Mouse (Mus musculus): Measurements from ENCODE around the gene Ceacam9. TPM values are rescaled to one million over a fixed set of nuclear protein-coding genes. Genes with fewer than 3 reads are reported as not detected.

Ceacam9 gene
- total and polyA plus RNA-seq, 3 experiments: not detected

DNA sequence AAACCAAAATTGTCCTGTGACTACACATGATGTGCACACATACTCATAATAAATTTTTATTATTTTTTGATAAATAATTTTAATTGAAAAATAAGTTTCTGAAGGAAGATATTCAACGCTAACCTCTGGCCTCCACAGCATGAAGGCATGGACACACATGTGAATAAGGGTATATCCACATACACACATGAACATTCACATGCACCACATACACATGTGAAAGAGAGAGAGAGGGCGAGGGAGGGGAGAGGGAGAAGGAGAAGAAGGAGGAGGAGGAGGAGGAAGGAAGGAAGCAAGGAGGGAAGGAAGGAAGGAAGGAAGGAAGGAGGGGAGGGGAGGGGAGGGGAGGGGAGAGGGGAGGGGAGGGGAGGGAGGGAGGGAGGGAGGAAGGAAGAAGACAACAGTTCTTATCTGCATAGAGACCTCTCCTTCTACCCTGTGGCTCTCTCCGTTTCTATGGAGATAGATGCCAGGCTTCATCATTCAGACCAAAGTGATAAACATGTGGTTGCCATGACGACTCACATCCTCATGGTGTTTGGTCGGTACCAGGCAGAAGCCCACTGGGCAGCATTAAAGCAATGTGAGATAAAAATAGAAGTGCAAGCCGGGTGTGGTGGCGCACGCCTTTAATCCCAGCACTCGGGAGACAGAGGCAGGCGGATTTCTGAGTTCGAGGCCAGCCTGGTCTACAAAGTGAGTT, 37.3 kb downstream of the Ceacam9 start:
- Histone ChIP-seq H3K36me3 (ENCODE audit: control insufficient read depth in 1 of 2, insufficient read depth in 2 of 2, low read length in 2 of 2) (peaks cover 0 to 6% of the 10 kb centered on the region in 2 experiments; a peak in 2 of 4 replicates), H3K27ac (ENCODE audit: control insufficient read depth, low read depth, low read length) (no peak overlapping the region), H3K4me3 (ENCODE audit: control insufficient read depth in 1 of 2, insufficient read depth in 1 of 2, low read depth in 2 of 2, low read length in 2 of 2) (no peak overlapping the region), H3K4me1 (ENCODE audit: control insufficient read depth in 1 of 2, insufficient read depth in 2 of 2, low read length in 2 of 2) (peaks cover 0 to 10% of the 10 kb centered on the region in 2 experiments; a peak in 3 of 4 replicates), H3K9me3 (replicated peaks; ENCODE audit: insufficient read depth, low read length) (no peaks in the 10 kb centered on the region), H3K9ac (ENCODE audit: control insufficient read depth, low read depth, low read length, poor library complexity, severe bottlenecking) (no peak overlapping the region), H3K79me2 (ENCODE audit: control insufficient read depth, insufficient read depth, low read length, poor library complexity) (no peaks in the 10 kb centered on the region), H3K27me3 (ENCODE audit: control insufficient read depth in 1 of 2, insufficient read depth in 2 of 2, low read length in 2 of 2) (no peaks in the 10 kb centered on the region)
- TF ChIP-seq UBTF (IDR thresholded peaks at IDR 0.05; ENCODE audit: borderline replicate concordance, insufficient read depth, low read depth, low read length): no peak
- TF ChIP-seq RAD21 (IDR thresholded peaks at IDR 0.05; ENCODE audit: low read depth, low read length): no peak
- TF ChIP-seq MYC (IDR thresholded peaks at IDR 0.05; ENCODE audit: low read depth, low read length): no peak
- TF ChIP-seq TCF12 (IDR thresholded peaks at IDR 0.05; ENCODE audit: low read depth, low read length): no peak
- no peak for TF ChIP-seq USF2 (IDR thresholded peaks at IDR 0.05; ENCODE audit: borderline replicate concordance in 1 of 2, insufficient read depth in 1 of 2, low read depth in 1 of 2, low read length in 2 of 2)
- no peak for DNase-seq (ENCODE audit: low read depth, low spot score)

GRCm38 (mm10) chr7:16760292-16760691, 38.6 kb downstream of the Ceacam9 start:
- peak; percentile 62 for DNase-seq (ENCODE audit: low read depth, low spot score)
- Histone ChIP-seq H3K79me2 (ENCODE audit: control insufficient read depth, insufficient read depth, low read length, poor library complexity) (no peaks in the 10 kb centered on the region), H3K9ac (ENCODE audit: control insufficient read depth, low read depth, low read length, poor library complexity, severe bottlenecking) (no peak overlapping the region), H3K4me1 (ENCODE audit: control insufficient read depth in 1 of 2, insufficient read depth in 2 of 2, low read length in 2 of 2) (peaks cover 0 to 7% of the 10 kb centered on the region in 2 experiments; a peak in 3 of 4 replicates), H3K36me3 (ENCODE audit: control insufficient read depth in 1 of 2, insufficient read depth in 2 of 2, low read length in 2 of 2) (peaks cover 0 to 2% of the 10 kb centered on the region in 2 experiments; a peak in 2 of 4 replicates), H3K27ac (ENCODE audit: control insufficient read depth, low read depth, low read length) (no peak overlapping the region), H3K9me3 (replicated peaks; ENCODE audit: insufficient read depth, low read length) (no peaks in the 10 kb centered on the region), H3K27me3 (ENCODE audit: control insufficient read depth in 1 of 2, insufficient read depth in 2 of 2, low read length in 2 of 2) (no peaks in the 10 kb centered on the region), H3K4me3 (ENCODE audit: control insufficient read depth in 1 of 2, insufficient read depth in 1 of 2, low read depth in 2 of 2, low read length in 2 of 2) (no peak overlapping the region)
- TF ChIP-seq GATA1 (IDR thresholded peaks at IDR 0.05; ENCODE audit: low read depth, low read length): no peak
- TF ChIP-seq JUND (IDR thresholded peaks at IDR 0.05; ENCODE audit: low read depth, low read length): no peak
- no peak for TF ChIP-seq KAT2A (conservative IDR thresholded peaks at IDR 0.05; ENCODE audit: low read depth, low read length)
- no peak for TF ChIP-seq UBTF (IDR thresholded peaks at IDR 0.05; ENCODE audit: borderline replicate concordance, insufficient read depth, low read depth, low read length)
- TF ChIP-seq SIN3A (IDR thresholded peaks at IDR 0.05; ENCODE audit: low read length): no peak
- no peak for TF ChIP-seq EP300 (IDR thresholded peaks at IDR 0.05; ENCODE audit: low read depth in 1 of 2, low read length in 2 of 2)

GRCm38 (mm10) chr7:16761005-16761481, 39.3 kb downstream of the Ceacam9 start:
- H3K79me2 ChIP-seq (ENCODE audit: control insufficient read depth, insufficient read depth, low read length, poor library complexity): no peaks in the 10 kb centered on the region
- H3K4me1 ChIP-seq (ENCODE audit: control insufficient read depth in 1 of 2, insufficient read depth in 2 of 2, low read length in 2 of 2): no peaks in the 10 kb centered on the region
- H3K27ac ChIP-seq (ENCODE audit: control insufficient read depth, low read depth, low read length): no peak overlapping the region
- TF ChIP-seq UBTF (IDR thresholded peaks at IDR 0.05; ENCODE audit: borderline replicate concordance, insufficient read depth, low read depth, low read length) (no peak), MAFK (IDR thresholded peaks at IDR 0.05; ENCODE audit: borderline replicate concordance, low read depth, low read length) (no peak), ELF1 (IDR thresholded peaks at IDR 0.05; ENCODE audit: low read depth, low read length) (no peak), MYB (IDR thresholded peaks at IDR 0.05; ENCODE audit: low read depth, low read length) (no peak), MXI1 (IDR thresholded peaks at IDR 0.05; ENCODE audit: low read depth, low read length) (no peak), RCOR1 (IDR thresholded peaks at IDR 0.05; ENCODE audit: low read depth, low read length) (no peak), USF1 (IDR thresholded peaks at IDR 0.05; ENCODE audit: low read depth, low read length) (no peak), GABPA (IDR thresholded peaks at IDR 0.05; ENCODE audit: low read depth, low read length) (no peak), MEF2A (IDR thresholded peaks at IDR 0.05; ENCODE audit: extremely low read depth, insufficient replicate concordance, low read depth, low read length, poor library complexity, severe bottlenecking) (no peak), EP300 (IDR thresholded peaks at IDR 0.05; ENCODE audit: low read depth in 1 of 2, low read length in 2 of 2) (no peak)
- H3K36me3 ChIP-seq (ENCODE audit: control insufficient read depth in 1 of 2, insufficient read depth in 2 of 2, low read length in 2 of 2): no peaks in the 10 kb centered on the region
- no peak overlapping the region for H3K9ac ChIP-seq (ENCODE audit: control insufficient read depth, low read depth, low read length, poor library complexity, severe bottlenecking)
- H3K4me3 ChIP-seq (ENCODE audit: control insufficient read depth in 1 of 2, insufficient read depth in 1 of 2, low read depth in 2 of 2, low read length in 2 of 2): no peak overlapping the region
- DNase-seq (ENCODE audit: low read depth, low spot score): no peak
- H3K9me3 ChIP-seq (replicated peaks; ENCODE audit: insufficient read depth, low read length): no peaks in the 10 kb centered on the region
- H3K27me3 ChIP-seq (ENCODE audit: control insufficient read depth in 1 of 2, insufficient read depth in 2 of 2, low read length in 2 of 2): no peaks in the 10 kb centered on the region
